Mouse (Mus musculus) embryo, embryonic 11.5 days (tissue): ENCODE measurements around the gene Lgals3bp.

ENCODE experiments used
- DNase-seq: peaks from one replicate; pipeline ENCODE4 v3.0.0-alpha.2; 2012; ENCODE audit warnings: low read depth, low spot score

Gene Lgals3bp

GRCm38 (mm10) chr11:118364021-118364420 lies 37.9 kb downstream of the Lgals3bp start:
- DNase-seq = no peak

GRCm38 (mm10) chr11:118362971-118363518 lies 38.8 kb downstream of the Lgals3bp start:
- no peak for DNase-seq

- no peak for DNase-seq
Measured at GRCm38 (mm10) chr11:118362501-118362900, 39.4 kb downstream of the Lgals3bp start.

DNA sequence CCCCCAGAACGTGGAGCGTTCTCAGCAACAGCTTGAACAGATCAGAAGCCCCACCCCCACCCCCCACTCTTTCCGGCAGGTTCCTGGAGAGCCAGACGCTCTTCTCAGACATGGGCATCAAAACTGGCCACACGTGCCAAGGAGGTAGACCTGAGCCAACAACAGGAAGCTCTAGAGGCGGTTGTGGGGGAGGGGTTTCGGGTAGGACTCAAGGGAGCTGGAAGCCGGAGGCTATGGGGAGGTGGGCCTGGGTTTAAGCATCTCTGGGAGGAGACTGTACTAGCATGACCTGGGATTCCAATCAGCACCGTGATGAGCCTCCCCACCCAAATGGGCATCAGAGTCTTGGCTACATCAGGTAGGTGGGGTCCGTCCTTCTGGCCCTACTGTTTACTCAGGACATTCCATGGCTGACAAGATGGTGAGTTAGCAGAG lies 41.0 kb downstream of the Lgals3bp start:
- DNase-seq = no peak

DNA sequence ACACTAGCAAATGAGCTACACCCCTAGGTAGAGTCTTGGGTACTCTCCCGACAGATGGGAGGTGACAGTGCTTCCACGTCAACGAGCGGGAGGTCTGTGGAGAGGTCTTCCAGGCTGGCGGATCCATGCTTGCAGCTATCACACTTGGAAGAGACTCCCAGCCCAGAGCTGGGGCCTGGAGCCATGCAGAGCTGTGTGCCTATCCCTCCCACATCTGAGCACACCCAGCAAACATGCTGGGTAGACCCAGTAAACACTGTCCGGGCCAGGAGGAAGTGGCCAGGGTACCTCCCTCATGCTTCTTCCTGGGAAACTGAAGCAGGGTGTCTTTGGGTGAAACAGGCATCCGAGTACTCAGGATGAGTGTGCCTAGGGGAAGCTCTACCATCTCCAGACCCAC lies 41.4 kb downstream of the Lgals3bp start:
- DNase-seq = no peak

- DNase-seq = no peak
Measured at GRCm38 (mm10) chr11:118355640-118356039, 46.3 kb downstream of the Lgals3bp start, which contains the start of gene Timp2. Gene Timp2, minus strand, starts transcription at chr11:118355740.

DNA sequence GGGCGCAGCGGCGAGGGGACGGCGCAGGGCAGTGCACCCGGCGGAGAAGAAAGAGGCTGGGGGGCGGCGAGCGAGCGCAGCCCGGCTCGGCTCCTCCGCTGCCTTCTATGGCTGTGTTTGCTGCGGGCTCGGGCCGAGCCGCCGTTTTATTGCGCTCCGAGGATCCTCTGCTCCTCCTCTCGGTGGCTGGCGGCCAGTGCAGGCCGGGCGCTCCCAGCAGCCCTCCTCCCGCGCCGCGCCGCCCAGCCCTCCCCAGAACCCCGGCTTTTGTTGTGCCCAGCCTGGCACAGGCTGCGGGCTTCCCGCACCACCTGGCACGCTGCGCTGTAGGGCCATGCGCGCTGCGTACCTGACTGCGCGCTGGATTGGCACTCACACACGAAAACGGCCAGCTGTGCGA lies 46.7 kb downstream of the Lgals3bp start:
- DNase-seq = peak; percentile 65

DNA sequence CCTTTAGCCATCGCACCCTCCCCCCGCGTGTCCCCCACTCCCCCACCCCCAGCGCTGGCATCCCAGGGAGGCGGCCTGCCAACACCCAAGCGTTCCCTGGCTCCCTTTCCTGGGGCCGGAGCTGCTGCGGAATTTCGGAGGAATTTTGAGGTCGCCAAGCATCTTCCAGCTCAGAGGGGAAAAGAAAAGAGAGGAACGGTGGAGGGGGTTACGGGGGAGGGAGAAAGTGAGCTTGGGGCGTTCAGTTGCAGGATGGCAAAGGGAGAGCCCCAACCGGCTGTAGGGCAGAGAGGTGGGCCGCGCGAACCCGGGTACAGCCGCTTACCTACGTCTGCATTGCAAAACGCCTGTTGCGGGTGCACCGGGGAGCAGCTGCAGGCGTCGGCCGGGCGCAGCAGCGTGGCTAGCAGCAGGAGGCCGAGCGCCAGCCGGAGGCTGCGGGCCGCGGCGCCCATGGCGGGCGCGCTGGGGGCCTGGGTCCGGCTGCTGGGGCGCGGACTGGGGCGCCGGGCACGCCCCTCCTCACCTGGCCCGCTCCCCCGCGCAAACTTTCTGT lies 47.2 kb downstream of the Lgals3bp start:
- DNase-seq = no peak

- no peak for DNase-seq
Measured at GRCm38 (mm10) chr11:118349494-118349893, 52.4 kb downstream of the Lgals3bp start.

DNA sequence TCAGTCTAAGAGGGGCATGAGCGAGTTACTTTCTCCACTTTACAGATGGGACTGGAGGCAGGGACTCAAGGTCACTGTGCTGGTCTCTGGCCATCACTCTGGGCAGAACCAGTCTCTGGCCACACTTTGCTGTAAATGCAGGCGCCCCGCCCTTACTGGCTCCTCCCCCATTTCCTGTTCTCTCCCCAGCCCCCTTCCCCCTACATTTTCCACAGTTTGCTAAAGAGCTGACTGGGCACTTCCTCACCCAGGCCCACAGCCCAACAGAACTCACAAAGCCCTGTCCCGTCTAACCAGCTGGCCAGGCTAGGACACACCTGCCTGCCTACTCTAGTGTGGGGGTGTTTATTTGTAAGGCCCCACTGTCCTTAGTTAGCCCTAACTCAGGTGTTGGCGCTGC lies 53.0 kb downstream of the Lgals3bp start:
- DNase-seq = no peak

GRCm38 (mm10) chr11:118348419-118348818 lies 53.5 kb downstream of the Lgals3bp start:
- DNase-seq = no peak

GRCm38 (mm10) chr11:118347911-118348310 lies 54.0 kb downstream of the Lgals3bp start:
- no peak for DNase-seq

- DNase-seq = no peak
Measured at GRCm38 (mm10) chr11:118347391-118347790, 54.5 kb downstream of the Lgals3bp start.

- DNase-seq = no peak
Measured at GRCm38 (mm10) chr11:118346395-118347096, 55.3 kb downstream of the Lgals3bp start.

DNA sequence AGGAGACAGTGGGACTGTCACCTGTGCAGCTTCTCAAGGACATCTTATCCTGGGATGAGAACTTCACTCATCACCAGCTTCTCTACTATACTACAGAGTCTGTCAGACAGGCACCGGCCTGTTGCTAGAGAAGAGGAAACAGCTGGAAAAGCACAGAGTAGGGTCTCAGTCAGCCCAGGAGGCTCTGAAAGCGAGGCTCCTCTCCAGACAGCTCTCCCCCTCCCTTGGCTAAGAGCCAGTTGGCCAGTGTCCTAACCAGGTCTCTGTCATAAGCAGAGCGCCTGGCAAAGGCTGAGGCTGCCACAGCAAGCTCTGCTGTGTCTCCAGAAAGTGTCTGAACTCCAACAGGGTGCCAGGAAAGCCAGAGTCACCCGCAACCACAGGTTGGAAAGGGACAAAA lies 56.2 kb downstream of the Lgals3bp start:
- no peak for DNase-seq

DNA sequence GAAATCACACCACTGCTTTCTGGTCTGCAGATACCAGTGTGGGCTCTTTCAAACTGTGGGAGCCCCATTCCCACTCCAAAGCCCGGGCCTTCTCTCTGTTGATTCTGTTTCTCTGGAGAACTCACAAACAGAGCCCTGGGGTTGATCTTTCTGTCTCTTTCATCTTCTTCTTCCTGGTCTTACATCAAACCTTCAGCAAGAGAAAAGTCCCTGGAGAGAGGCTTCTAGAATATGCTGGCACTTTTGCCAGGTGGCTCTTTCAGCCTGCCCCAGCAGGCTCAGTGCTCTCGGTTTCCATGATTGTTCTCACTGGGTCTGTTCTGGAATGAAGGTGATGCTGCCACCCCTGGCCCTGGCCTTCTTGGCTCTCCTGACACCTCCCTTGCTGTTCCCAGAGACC lies 58.3 kb downstream of the Lgals3bp start:
- no peak for DNase-seq
